Mouse (Mus musculus) gastrocnemius, postnatal 25 days (tissue): ENCODE measurements around the gene Tsfm. TPM values are rescaled to one million over a fixed set of nuclear protein-coding genes. Genes with fewer than 3 reads are reported as not detected.

Experiments
- microRNA-seq, 2 experiments: library from miRNA; unstranded; fragments of <30 nt; microRNA quantifications; one replicate each; pipeline ENCODE4 v1.2.0; 2021; ENCODE audit warnings: borderline replicate concordance in 2 of 2
- total RNA-seq, 2 experiments: library from RNA; stranded (reverse); gene quantifications; 1 replicate in 1 of 2; 2 replicates in 1 of 2; pipeline ENCODE4 v1.2.3; 2021

Tsfm gene
- total RNA-seq, 2 experiments from 2014 or later: 20.9 TPM

Small RNAs within 50 kb of the gene (microRNA-seq; reads per million reads assigned to microRNA genes)
- 58.7 to 73.7 reads per million in 2 experiments for gene Mir26a-2
- 0 reads per million in 2 experiments for gene Mir546

Other genes with a start within 250 kb of the Tsfm start
- gene Atp23, start 129.5 kb downstream of the Tsfm start, total RNA-seq: 1 to 10 TPM; 2.5 to 2.6 TPM
- 10 to 100 TPM; 90.6 to 98.7 TPM for gene Ctdsp2, start 52.1 kb downstream of the Tsfm start, total RNA-seq
- gene Avil, start 30.1 kb downstream of the Tsfm start, total RNA-seq: 1 to 10 TPM; 1.5 to 2.3 TPM
- gene Mettl1, start 10.6 kb upstream of the Tsfm start, total RNA-seq: 1 to 10 TPM; 7.9 to 9.5 TPM
- gene Eef1akmt3, start 10.7 kb upstream of the Tsfm start, total RNA-seq: under 1 TPM; 0.15 to 0.24 TPM
- under 1 TPM; 0.10 to 0.19 TPM for gene Cyp27b1, start 17.4 kb upstream of the Tsfm start, total RNA-seq
- under 1 TPM; 0.62 to 0.82 TPM for gene March9, start 29.3 kb upstream of the Tsfm start, total RNA-seq
- gene Cdk4, start 32.7 kb upstream of the Tsfm start, total RNA-seq: 10 to 100 TPM; 43.3 to 46.9 TPM
- gene Tspan31, start 39.4 kb upstream of the Tsfm start, total RNA-seq: 10 to 100 TPM; 24.1 to 28.8 TPM
- 1 to 10 TPM; 2.0 to 2.4 TPM for gene Agap2, start 44.4 kb upstream of the Tsfm start, total RNA-seq
- gene Os9, start 90.3 kb upstream of the Tsfm start, total RNA-seq: 10 to 100 TPM; 11.3 to 13.9 TPM
- gene B4galnt1, start 134.4 kb upstream of the Tsfm start, total RNA-seq: under 1 TPM; 0.78 to 1.00 TPM
- gene Slc26a10, start 149.8 kb upstream of the Tsfm start, total RNA-seq: 1 to 10 TPM; 3.3 to 6.5 TPM
- gene Arhgef25, start 159.2 kb upstream of the Tsfm start, total RNA-seq: 1 to 10 TPM; 8.7 to 9.3 TPM
- gene Dtx3, start 164.9 kb upstream of the Tsfm start, total RNA-seq: 10 to 100 TPM; 18.9 to 19.6 TPM
- 1 to 10 TPM; 4.7 to 6.9 TPM for gene Pip4k2c, start 180.7 kb upstream of the Tsfm start, total RNA-seq
- gene Kif5a, start 232.5 kb upstream of the Tsfm start, total RNA-seq: under 1 TPM; 0.18 to 0.62 TPM
- gene Dctn2, start 235.5 kb upstream of the Tsfm start, total RNA-seq: 10 to 100 TPM; 88.3 to 90.8 TPM